Comparison of ENCODE assay signal across 20 mouse cellular contexts in genomic region chr16:35209753-35210152, GRCm38 (mm10). TPM values are rescaled to one million over a fixed set of nuclear protein-coding genes. Genes with fewer than 3 reads are reported as not detected.
A peak's percentile ranks its signal among the peaks of the same experiment; 100 is the strongest.
DNase-seq lines count a peak whose midpoint lies in the region; ATAC-seq and TF ChIP-seq lines count a peak whose summit lies in the region.
"Had no signal": no experiment of that assay in that cellular context is flagged by ENCODE, and none has a peak within 500 bp of the region (broad histone marks: within the 10 kb centered on the region; RNA-seq: fewer than 3 reads in every experiment).

No protein-coding gene starts in this region.

- H3K4me1 ChIP-seq in forebrain, embryonic 10.5 days = peaks cover 55% of the 10 kb centered on the region
- peaks cover 14% of the 10 kb centered on the region for H3K4me1 ChIP-seq in forebrain, embryonic 13.5 days
- peaks cover 66% of the 10 kb centered on the region for H3K4me1 ChIP-seq in heart, embryonic 16.5 days (ENCODE audit: control insufficient read depth, insufficient read depth, low read length)
- H3K4me1 ChIP-seq in lung, embryonic 14.5 days (ENCODE audit: insufficient read depth) = peaks cover 21% of the 10 kb centered on the region
- peaks cover 53% of the 10 kb centered on the region for H3K4me1 ChIP-seq in limb, embryonic 10.5 days

- 0 out of 2 replicates have a peak overlapping the region, but pooled peaks have one; percentile 0 for H3K27ac ChIP-seq in forebrain, embryonic 10.5 days
- H3K27ac ChIP-seq in forebrain, embryonic 13.5 days = no peak overlapping the region
- peak overlapping the region; percentile 10; the same call in 1 of the 2 replicates for H3K27ac ChIP-seq in heart, embryonic 16.5 days (ENCODE audit: low read length)
- no peak overlapping the region; the same call in 1 of the 2 replicates for H3K27ac ChIP-seq in lung, embryonic 14.5 days (ENCODE audit: low read depth)
- peak overlapping the region; percentile 36; the same call in 1 of the 2 replicates for H3K27ac ChIP-seq in limb, embryonic 10.5 days
- H3K27ac ChIP-seq: forebrain, embryonic 12.5 days; hindbrain, embryonic 13.5 days; hindbrain, postnatal 0 days; intestine, embryonic 15.5 days had no signal

- no peak for TF ChIP-seq CTCF in lung, embryonic 14.5 days (IDR thresholded peaks at IDR 0.05; ENCODE audit: low read depth)

- no peaks in the 10 kb centered on the region for H3K9me3 ChIP-seq in forebrain, embryonic 10.5 days
- no peaks in the 10 kb centered on the region for H3K9me3 ChIP-seq in forebrain, embryonic 13.5 days (replicated peaks)
- H3K9me3 ChIP-seq in heart, embryonic 16.5 days (replicated peaks; ENCODE audit: control insufficient read depth, low read length) = no peaks in the 10 kb centered on the region
- no peaks in the 10 kb centered on the region for H3K9me3 ChIP-seq in lung, embryonic 14.5 days (ENCODE audit: low read depth, low read length)
- H3K9me3 ChIP-seq in limb, embryonic 10.5 days (replicated peaks) = no peaks in the 10 kb centered on the region
- H3K9me3 ChIP-seq: forebrain, embryonic 12.5 days; heart, embryonic 12.5 days; hindbrain, embryonic 13.5 days; intestine, embryonic 15.5 days had no signal

- H3K4me3 ChIP-seq in forebrain, embryonic 10.5 days = no peak overlapping the region
- H3K4me3 ChIP-seq in forebrain, embryonic 13.5 days = no peak overlapping the region
- no peak overlapping the region for H3K4me3 ChIP-seq in heart, embryonic 16.5 days (ENCODE audit: low read length)
- no peak overlapping the region for H3K4me3 ChIP-seq in lung, embryonic 14.5 days (ENCODE audit: low read depth, low read length)
- H3K4me3 ChIP-seq in limb, embryonic 10.5 days = no peak overlapping the region
- H3K4me3 ChIP-seq: forebrain, embryonic 12.5 days; heart, embryonic 12.5 days; hindbrain, embryonic 13.5 days; intestine, embryonic 15.5 days had no signal

- no peaks in the 10 kb centered on the region for H3K36me3 ChIP-seq in forebrain, embryonic 10.5 days (replicated peaks)
- no peaks in the 10 kb centered on the region for H3K36me3 ChIP-seq in forebrain, embryonic 13.5 days (ENCODE audit: poor library complexity, severe bottlenecking)
- no peaks in the 10 kb centered on the region for H3K36me3 ChIP-seq in heart, embryonic 16.5 days (ENCODE audit: control insufficient read depth, insufficient read depth)
- H3K36me3 ChIP-seq in lung, embryonic 14.5 days (ENCODE audit: insufficient read depth) = no peaks in the 10 kb centered on the region
- no peaks in the 10 kb centered on the region for H3K36me3 ChIP-seq in limb, embryonic 10.5 days
- H3K36me3 ChIP-seq: forebrain, embryonic 12.5 days; heart, embryonic 12.5 days; hindbrain, embryonic 13.5 days; intestine, embryonic 15.5 days had no signal

- DNase-seq in forebrain, embryonic 10.5 days (ENCODE audit: extremely low spot score, low spot score) = no peak
- no peak for DNase-seq in heart, adult 9 months (ENCODE audit: low spot score in 2 of 2)
- no peak for DNase-seq in lung, embryonic 14.5 days
- no peak for DNase-seq in lung, adult 18-20 months
- no peak for DNase-seq in limb, embryonic 10.5 days (ENCODE audit: low spot score)
- DNase-seq: adrenal gland, postnatal 10 days; cerebellum, adult 11 months; cerebellum, adult 9-10 months; cerebellum, postnatal 36 days; forebrain, postnatal 0 days; gastrocnemius, postnatal 14 days; kidney, adult 18-20 months had no signal

- ATAC-seq in forebrain, embryonic 13.5 days = no peak
- no peak for ATAC-seq in heart, embryonic 16.5 days (replicated peaks; ENCODE audit: extremely low read depth, insufficient read depth, low FRiP score)
- peak; percentile 26; the same call in 1 of the 2 replicates for ATAC-seq in lung, embryonic 14.5 days (ENCODE audit: insufficient read depth)
- ATAC-seq in megakaryocyte, adult 5-6 weeks (ENCODE audit: poor library complexity, severe bottlenecking) = no peak
- ATAC-seq: forebrain, postnatal 0 days; hindbrain, postnatal 0 days; intestine, embryonic 15.5 days had no signal

- no peak overlapping the region for H3K9ac ChIP-seq in forebrain, embryonic 13.5 days
- H3K9ac ChIP-seq in heart, embryonic 16.5 days (ENCODE audit: low read length) = peak overlapping the region; percentile 3; the same call in 1 of the 2 replicates
- no peak overlapping the region for H3K9ac ChIP-seq in lung, embryonic 14.5 days
- H3K9ac ChIP-seq: forebrain, embryonic 12.5 days; forebrain, postnatal 0 days; heart, embryonic 12.5 days; hindbrain, embryonic 13.5 days; intestine, embryonic 15.5 days had no signal

- H3K4me2 ChIP-seq in forebrain, embryonic 13.5 days = no peak overlapping the region
- H3K4me2 ChIP-seq in heart, embryonic 16.5 days (ENCODE audit: low read depth, low read length) = no peak overlapping the region
- H3K4me2 ChIP-seq in lung, embryonic 14.5 days = no peak overlapping the region
- H3K4me2 ChIP-seq: forebrain, embryonic 12.5 days; heart, embryonic 12.5 days; hindbrain, embryonic 13.5 days; intestine, embryonic 15.5 days had no signal

- 85% methylated on average over 5 of the region's 5 CpGs for WGBS in forebrain, embryonic 10.5 days
- 89% methylated on average over 5 of the region's 5 CpGs for WGBS in forebrain, embryonic 13.5 days
- WGBS in heart, embryonic 16.5 days = 84% methylated on average over 5 of the region's 5 CpGs
- WGBS in lung, embryonic 14.5 days = 66% methylated on average over 5 of the region's 5 CpGs
- 85% methylated on average over 5 of the region's 5 CpGs for WGBS in limb, embryonic 10.5 days

- H3K27me3 ChIP-seq in forebrain, embryonic 10.5 days (ENCODE audit: poor library complexity, severe bottlenecking) = peaks cover 5% of the 10 kb centered on the region; the same call in 1 of the 2 replicates
- H3K27me3 ChIP-seq in forebrain, embryonic 13.5 days = no peaks in the 10 kb centered on the region
- no peaks in the 10 kb centered on the region for H3K27me3 ChIP-seq in heart, embryonic 16.5 days (ENCODE audit: control insufficient read depth, insufficient read depth, low read length)
- H3K27me3 ChIP-seq in lung, embryonic 14.5 days (ENCODE audit: insufficient read depth, low read length) = no peaks in the 10 kb centered on the region
- no peaks in the 10 kb centered on the region for H3K27me3 ChIP-seq in limb, embryonic 10.5 days (ENCODE audit: low read depth, poor library complexity, severe bottlenecking)
- H3K27me3 ChIP-seq: forebrain, embryonic 12.5 days; heart, embryonic 12.5 days; hindbrain, embryonic 13.5 days; intestine, embryonic 15.5 days had no signal

RNA-seq across cellular contexts. Expression of gene Adcy5, which starts 55.1 kb away (rescaled TPM):
- 0.64 and 0.67 TPM in 2 replicates for polyA plus RNA-seq in forebrain, embryonic 10.5 days (2016; fragmentation: Nextera tagmentation; extraction: Ambion mirVana)
- polyA plus RNA-seq in forebrain, embryonic 13.5 days (2015; fragmentation: Nextera tagmentation; extraction: Ambion mirVana) = 2.6 and 3.4 TPM in 2 replicates
- polyA plus RNA-seq in heart, embryonic 16.5 days (2015; fragmentation: Nextera tagmentation; extraction: Ambion mirVana) = 9.2 and 10.3 TPM in 2 replicates
- polyA plus RNA-seq in lung, embryonic 14.5 days (2014; fragmentation: Nextera tagmentation; extraction: Ambion mirVana) = 1.8 and 1.9 TPM in 2 replicates
- polyA plus RNA-seq in limb, embryonic 10.5 days (2016; fragmentation: Nextera tagmentation; extraction: Ambion mirVana) = 0.41 and 0.63 TPM in 2 replicates
- not detected in 2 replicates for total RNA-seq in megakaryocyte, adult 5-6 weeks (2015)
- total RNA-seq in megakaryocyte, adult 5-6 weeks (2017) = not detected in 2 replicates

Comparison
In these comparisons a context has a peak if more than half of its experiments do, and no peak if none do; other contexts are left out.
1. H3K27ac ChIP-seq: peak in forebrain, embryonic 10.5 days (single experiment), heart, embryonic 16.5 days (single experiment) and limb, embryonic 10.5 days (single experiment); none in forebrain, embryonic 13.5 days (single experiment) and lung, embryonic 14.5 days (single experiment).